Mouse (Mus musculus): ENCODE measurements around the gene Asxl1. TPM values are rescaled to one million over a fixed set of nuclear protein-coding genes. Genes with fewer than 3 reads are reported as not detected.
A peak's percentile ranks its signal among the peaks of the same experiment; 100 is the strongest.

Asxl1 gene
- polyA plus RNA-seq, 1 experiment from 2014 or later, result 12.2 TPM

DNA sequence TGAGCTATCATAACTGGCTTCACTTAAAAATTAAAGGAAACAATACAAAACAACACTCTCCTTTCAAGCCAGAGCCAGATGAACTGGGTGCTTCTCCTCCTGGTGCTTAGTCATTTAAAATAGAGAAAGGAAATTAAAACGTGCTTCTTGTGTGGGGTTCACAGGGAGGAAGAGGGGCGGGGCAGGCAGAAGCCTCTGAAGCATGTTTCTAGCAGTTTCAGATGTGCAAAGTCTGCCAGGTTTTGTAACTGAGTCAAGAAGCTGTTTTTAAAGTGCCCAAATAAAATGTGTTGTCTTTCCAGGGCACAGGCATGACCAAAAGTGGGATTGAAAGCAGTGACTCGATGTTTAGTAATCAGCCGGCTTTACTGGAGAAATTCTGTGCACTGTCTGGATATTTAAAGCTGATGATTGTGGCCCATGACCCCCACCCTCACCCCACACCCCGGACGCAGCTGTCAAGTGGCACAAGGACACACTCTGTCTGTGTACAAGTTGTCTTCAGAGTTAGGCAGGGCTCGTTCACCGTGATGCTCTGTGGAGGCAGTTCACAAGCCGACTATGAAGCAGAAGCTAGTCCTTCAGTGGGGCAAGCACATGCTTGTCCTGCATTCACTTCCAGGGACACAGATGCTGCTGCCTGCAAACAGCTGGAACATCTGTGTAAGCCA lies 19.8 kb upstream of the Asxl1 start:
- ATAC-seq (replicated peaks; ENCODE audit: low FRiP score), result no peak
- no peak overlapping the region for H3K4me2 ChIP-seq
- 70% methylated on average over 9 of the region's 9 CpGs for WGBS
- H3K27ac ChIP-seq, result no peak overlapping the region
- H3K4me1 ChIP-seq, result no peaks in the 10 kb centered on the region
- H3K27me3 ChIP-seq, result no peaks in the 10 kb centered on the region
- no peak overlapping the region for H3K9ac ChIP-seq
- H3K9me3 ChIP-seq (replicated peaks), result no peaks in the 10 kb centered on the region
- peaks cover 90% of the 10 kb centered on the region for H3K36me3 ChIP-seq
- no peak overlapping the region for H3K4me3 ChIP-seq (replicated peaks)

DNA sequence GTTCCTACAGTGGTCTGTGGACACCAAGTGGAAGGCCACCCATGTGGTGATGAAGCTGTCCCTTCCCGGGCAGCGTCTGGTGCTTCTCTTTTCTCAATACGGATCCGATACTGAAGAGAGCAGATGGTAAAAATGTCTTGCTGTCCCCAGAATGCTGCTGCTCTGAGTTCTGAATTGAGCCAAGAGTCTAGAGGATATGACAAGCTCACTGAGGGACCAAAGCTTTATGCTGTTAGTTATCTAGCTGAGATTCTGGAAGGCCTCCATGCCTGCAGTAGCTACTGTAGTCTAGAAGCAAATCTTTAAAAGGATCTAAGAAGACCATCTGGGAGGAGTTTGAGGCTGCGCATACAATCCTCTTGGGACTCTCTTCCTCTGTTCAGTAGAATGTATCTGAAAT lies 13.4 kb upstream of the Asxl1 start:
- Histone ChIP-seq H3K4me2 (no peak overlapping the region), H3K9ac (no peak overlapping the region), H3K27me3 (no peaks in the 10 kb centered on the region), H3K36me3 (peaks cover 53% of the 10 kb centered on the region), H3K27ac (no peak overlapping the region), H3K4me1 (peaks cover 3% of the 10 kb centered on the region; the same call in 1 of the 2 replicates), H3K4me3 (replicated peaks) (no peak overlapping the region), H3K9me3 (replicated peaks) (no peaks in the 10 kb centered on the region)
- no peak for ATAC-seq (replicated peaks; ENCODE audit: low FRiP score)
- 96% methylated on average over 5 of the region's 5 CpGs for WGBS

DNA sequence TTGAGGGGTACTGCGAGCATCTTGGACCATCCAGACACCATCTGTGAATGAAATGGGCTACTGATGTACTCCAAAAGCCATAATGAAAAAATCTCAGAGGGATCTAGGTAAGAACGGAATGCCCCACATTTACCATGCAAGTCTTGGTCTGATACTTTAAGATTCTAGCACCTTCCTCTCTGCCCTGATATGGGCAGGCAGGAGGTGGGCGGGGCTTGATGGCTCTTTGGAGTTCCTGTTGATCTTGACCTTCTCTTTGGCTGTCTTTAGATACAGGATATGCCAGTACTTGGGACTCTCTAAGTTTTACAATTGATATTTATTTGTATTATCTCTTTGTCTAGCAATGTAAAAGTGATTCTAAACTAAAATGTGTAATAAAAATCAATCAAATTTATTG lies 12.6 kb upstream of the Asxl1 start:
- Histone ChIP-seq H3K4me1 (peaks cover 10% of the 10 kb centered on the region; the same call in 1 of the 2 replicates), H3K9me3 (replicated peaks) (no peaks in the 10 kb centered on the region), H3K36me3 (peaks cover 46% of the 10 kb centered on the region), H3K9ac (no peak overlapping the region), H3K27ac (no peak overlapping the region), H3K27me3 (no peaks in the 10 kb centered on the region), H3K4me2 (no peak overlapping the region), H3K4me3 (replicated peaks) (no peak overlapping the region)
- WGBS, result 95% methylated on average over 3 of the region's 3 CpGs
- no peak for ATAC-seq (replicated peaks; ENCODE audit: low FRiP score)

DNA sequence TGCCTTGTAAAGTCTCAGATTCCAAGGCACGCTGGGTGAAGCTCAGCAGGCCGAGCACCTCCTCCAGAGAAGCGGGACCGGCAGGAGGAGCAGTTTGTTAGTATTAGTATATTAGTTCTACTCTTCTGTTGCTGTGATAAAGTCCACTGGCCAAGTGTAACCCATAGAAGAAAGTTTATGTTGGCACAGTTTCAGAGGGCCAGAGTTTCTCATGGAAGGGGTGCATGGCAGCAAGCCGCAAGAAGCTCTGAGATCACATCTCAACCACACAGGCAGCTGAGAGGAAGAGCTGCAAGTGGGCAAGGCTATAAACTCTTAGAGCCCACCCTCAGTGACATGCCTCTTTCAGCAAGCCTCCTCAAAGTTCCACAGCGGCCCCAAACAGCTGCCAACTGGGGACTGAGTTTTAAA lies 11.8 kb upstream of the Asxl1 start:
- Histone ChIP-seq H3K4me1 (peaks cover 12% of the 10 kb centered on the region; the same call in 1 of the 2 replicates), H3K4me2 (no peak overlapping the region), H3K4me3 (replicated peaks) (no peak overlapping the region), H3K27me3 (no peaks in the 10 kb centered on the region), H3K27ac (no peak overlapping the region), H3K36me3 (peaks cover 39% of the 10 kb centered on the region), H3K9me3 (replicated peaks) (no peaks in the 10 kb centered on the region), H3K9ac (no peak overlapping the region)
- 53% methylated on average over 6 of the region's 6 CpGs for WGBS
- ATAC-seq (replicated peaks; ENCODE audit: low FRiP score), result no peak; the same call in 1 of the 2 replicates

DNA sequence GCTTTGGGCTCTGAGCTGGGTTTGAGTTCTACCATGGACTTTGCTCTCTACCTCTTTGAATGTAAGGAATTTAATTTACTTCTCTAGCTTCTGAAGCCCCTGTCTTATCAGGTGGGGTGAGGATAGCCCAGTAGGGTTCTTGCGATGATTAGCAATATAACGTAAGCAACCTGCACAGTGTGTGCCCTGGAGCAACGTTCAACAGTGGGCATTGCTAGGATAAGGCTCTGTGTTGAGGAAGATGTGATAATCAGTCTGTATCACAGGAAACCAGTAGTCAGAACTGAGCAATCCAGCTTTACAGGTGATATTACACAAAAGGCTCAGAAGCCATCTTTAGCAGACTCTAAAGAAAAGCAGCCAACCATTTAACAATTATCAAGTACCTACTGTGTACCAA lies 11.3 kb upstream of the Asxl1 start:
- Histone ChIP-seq H3K36me3 (peaks cover 37% of the 10 kb centered on the region), H3K9ac (no peak overlapping the region), H3K27ac (no peak overlapping the region), H3K4me2 (no peak overlapping the region), H3K4me1 (peaks cover 12% of the 10 kb centered on the region; the same call in 1 of the 2 replicates), H3K27me3 (no peaks in the 10 kb centered on the region), H3K9me3 (replicated peaks) (no peaks in the 10 kb centered on the region), H3K4me3 (replicated peaks) (no peak overlapping the region)
- no peak for ATAC-seq (replicated peaks; ENCODE audit: low FRiP score)
- 85% methylated on average over 3 of the region's 3 CpGs for WGBS

DNA sequence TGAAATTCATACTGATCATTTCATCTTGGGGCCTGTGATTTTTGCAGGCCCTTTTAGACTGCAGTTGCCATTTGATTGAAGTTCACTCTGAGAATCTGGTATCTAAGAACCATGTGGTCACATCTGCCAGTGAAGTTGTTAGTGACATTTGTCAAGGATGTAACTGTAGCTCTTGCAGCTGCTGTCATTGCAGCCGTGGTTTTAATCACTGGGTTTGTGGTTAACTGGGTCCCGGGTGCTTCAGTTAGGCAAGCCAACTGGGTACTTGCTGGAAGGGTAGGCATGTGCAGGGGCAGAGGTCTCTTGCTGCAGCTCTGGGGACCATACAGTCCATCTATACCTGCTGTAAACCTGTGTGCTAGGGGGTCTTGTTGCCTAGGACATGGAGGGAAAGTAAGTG lies 9.5 kb upstream of the Asxl1 start:
- Histone ChIP-seq H3K4me2 (no peak overlapping the region), H3K27ac (no peak overlapping the region), H3K4me3 (replicated peaks) (no peak overlapping the region), H3K9ac (no peak overlapping the region), H3K36me3 (peaks cover 21% of the 10 kb centered on the region), H3K27me3 (no peaks in the 10 kb centered on the region), H3K9me3 (replicated peaks) (no peaks in the 10 kb centered on the region), H3K4me1 (peaks cover 12% of the 10 kb centered on the region; the same call in 1 of the 2 replicates)
- 43% methylated on average over 2 of the region's 2 CpGs for WGBS
- no peak for ATAC-seq (replicated peaks; ENCODE audit: low FRiP score)

DNA sequence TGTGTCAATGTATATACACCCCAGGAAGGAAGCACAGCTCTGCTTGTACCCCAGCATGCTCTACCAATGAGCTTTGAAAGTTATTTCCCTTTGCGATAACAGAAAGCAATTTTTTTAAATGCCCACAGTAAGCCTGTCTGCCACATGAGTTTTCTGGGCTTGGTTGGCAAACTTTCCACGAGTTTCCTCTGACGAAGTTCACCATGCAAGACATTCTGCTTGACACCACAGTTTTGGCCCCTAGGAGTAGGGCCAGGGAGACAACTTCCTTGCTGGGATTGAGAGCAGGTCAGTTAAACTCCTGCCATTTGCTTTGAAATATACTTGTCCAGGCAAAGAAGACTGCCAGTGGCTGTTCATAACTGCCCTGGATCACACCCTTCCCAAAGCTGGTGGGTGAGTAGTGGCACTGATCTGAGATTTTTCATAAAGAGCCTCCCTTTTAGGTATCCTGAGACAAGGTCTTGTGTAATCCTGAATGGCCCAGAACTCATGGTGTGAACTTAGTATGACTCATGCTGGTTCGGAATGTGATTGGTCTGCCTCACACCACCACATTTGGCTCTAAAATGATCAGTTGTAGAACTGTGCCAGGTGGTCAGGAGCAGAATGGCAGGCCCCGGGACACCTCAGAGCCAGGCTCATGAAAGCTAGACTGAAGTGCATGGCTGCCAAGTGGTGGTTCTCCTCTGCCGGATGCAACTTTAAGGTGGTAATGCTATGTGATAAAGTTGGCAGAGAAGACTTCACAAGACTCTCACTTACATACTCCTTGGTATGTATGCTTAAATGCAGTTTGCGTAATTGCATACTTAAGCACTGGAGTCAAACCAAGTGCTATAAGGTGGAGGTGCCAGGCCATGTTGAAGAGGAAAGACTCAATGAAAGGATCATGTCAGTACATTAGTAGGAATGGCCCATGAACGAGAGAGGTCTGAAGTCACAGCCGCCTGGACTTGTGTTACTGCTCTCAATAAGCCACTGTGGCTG lies 7.0 kb upstream of the Asxl1 start:
- WGBS, result 81% methylated on average over 9 of the region's 9 CpGs
- no peaks in the 10 kb centered on the region for H3K9me3 ChIP-seq (replicated peaks)
- no peak overlapping the region for H3K4me2 ChIP-seq
- H3K4me3 ChIP-seq (replicated peaks), result no peak overlapping the region
- H3K9ac ChIP-seq, result no peak overlapping the region
- H3K36me3 ChIP-seq, result peaks cover 13% of the 10 kb centered on the region
- no peak for ATAC-seq (replicated peaks; ENCODE audit: low FRiP score)
- no peaks in the 10 kb centered on the region for H3K27me3 ChIP-seq
- no peak overlapping the region for H3K27ac ChIP-seq
- H3K4me1 ChIP-seq, result peaks cover 12% of the 10 kb centered on the region; the same call in 1 of the 2 replicates

DNA sequence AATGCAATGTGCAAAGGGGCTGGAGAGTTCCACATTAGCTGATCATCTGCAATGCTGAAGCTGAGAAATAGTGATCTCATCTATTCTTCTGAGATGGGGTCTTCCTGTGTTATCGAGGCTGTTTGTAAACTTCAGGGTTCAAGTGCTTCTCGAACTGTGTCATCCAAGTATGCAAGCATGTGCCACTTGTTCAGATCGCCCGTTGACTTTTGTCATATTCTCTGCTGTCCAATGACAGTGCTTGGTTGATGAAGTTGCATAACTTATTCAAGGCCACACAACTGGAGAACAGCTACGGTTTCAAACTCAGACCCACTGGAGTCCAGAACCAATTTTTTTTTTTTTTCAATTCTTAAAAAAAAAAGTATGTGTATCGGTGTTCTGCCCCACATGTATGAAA lies 3.5 kb upstream of the Asxl1 start:
- no peak overlapping the region for H3K27ac ChIP-seq
- WGBS, result 92% methylated on average over 6 of the region's 6 CpGs
- H3K9me3 ChIP-seq (replicated peaks), result no peaks in the 10 kb centered on the region
- no peak overlapping the region for H3K4me2 ChIP-seq
- H3K4me3 ChIP-seq (replicated peaks), result no peak overlapping the region
- no peak overlapping the region for H3K9ac ChIP-seq
- H3K36me3 ChIP-seq, result peaks cover 13% of the 10 kb centered on the region
- no peaks in the 10 kb centered on the region for H3K27me3 ChIP-seq
- peaks cover 18% of the 10 kb centered on the region for H3K4me1 ChIP-seq
- no peak for ATAC-seq (replicated peaks; ENCODE audit: low FRiP score)

DNA sequence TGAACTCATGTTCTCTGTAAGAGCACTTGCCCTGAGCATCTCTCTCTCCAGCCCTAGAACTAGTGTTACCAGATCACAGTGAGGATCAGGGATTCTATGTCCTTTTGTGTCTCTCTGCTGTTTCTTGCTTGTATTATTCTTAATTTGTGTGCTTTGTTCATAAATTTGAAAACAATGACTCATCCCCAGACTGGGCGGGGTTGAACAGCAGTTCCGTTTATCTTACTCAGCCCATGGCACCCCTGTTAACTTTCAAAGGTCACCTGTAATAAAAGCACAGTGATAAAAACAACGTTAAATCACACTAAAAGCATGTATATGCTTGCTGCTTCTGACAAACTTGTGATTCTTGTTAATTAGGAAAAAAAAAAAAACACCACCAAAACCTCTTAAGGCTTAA lies 3.0 kb upstream of the Asxl1 start:
- no peak overlapping the region for H3K4me3 ChIP-seq (replicated peaks)
- 64% methylated on average over 3 of the region's 3 CpGs for WGBS

DNA sequence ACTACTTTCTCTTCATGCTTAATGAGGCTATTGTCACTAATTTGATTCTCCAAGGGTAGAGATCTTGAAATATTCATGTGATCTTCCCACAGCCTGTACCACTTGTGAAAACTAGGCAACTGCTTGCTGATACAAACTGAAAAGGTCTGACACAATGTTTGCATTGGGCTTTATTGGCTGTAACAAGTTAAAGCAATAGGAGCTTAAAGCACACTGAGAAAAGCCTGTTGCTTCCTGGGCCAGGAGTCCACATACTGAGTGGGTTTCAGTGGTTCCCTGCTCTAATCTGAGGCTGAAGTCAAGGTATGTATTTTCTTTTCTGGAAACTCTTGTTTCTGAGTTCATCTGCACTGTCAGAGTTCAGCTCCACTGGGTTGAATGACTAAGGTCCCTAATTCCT lies 2.4 kb upstream of the Asxl1 start:
- Histone ChIP-seq H3K4me2 (no peak overlapping the region), H3K36me3 (peaks cover 13% of the 10 kb centered on the region), H3K4me1 (peaks cover 13% of the 10 kb centered on the region), H3K27me3 (no peaks in the 10 kb centered on the region), H3K27ac (no peak overlapping the region), H3K4me3 (replicated peaks) (no peak overlapping the region), H3K9ac (no peak overlapping the region), H3K9me3 (replicated peaks) (no peaks in the 10 kb centered on the region)
- no peak for ATAC-seq (replicated peaks; ENCODE audit: low FRiP score)

More for the DNA sequence above, 3.0 kb upstream of the Asxl1 start:
- H3K9ac ChIP-seq, result no peak overlapping the region
- H3K27ac ChIP-seq, result no peak overlapping the region
- no peaks in the 10 kb centered on the region for H3K9me3 ChIP-seq (replicated peaks)
- H3K27me3 ChIP-seq, result no peaks in the 10 kb centered on the region
- ATAC-seq (replicated peaks; ENCODE audit: low FRiP score), result no peak
- H3K4me2 ChIP-seq, result no peak overlapping the region
- H3K36me3 ChIP-seq, result peaks cover 13% of the 10 kb centered on the region
- H3K4me1 ChIP-seq, result peaks cover 14% of the 10 kb centered on the region

DNA sequence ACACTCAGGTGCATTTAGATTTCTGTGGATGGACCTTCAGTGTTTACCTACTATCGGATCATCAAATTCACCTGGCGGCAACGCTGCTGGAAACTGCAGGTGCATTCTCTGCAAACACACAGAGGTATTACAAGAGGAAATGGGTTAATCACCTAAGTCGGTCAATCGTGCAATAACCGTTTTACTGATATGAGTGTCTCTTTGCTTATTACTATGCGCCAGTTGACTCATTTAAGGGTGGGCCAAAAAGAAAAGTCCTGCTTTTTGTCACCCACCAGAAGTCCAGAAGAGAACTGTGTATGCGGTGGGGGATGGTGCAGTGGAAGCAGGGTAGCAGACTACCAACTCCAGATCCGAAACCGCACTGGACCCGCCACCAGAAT lies 567 bp upstream of the Asxl1 start:
- peak overlapping the region; percentile 65 for H3K4me2 ChIP-seq
- peak overlapping the region; percentile 73 for H3K4me3 ChIP-seq (replicated peaks)
- peaks cover 13% of the 10 kb centered on the region for H3K36me3 ChIP-seq
- no peaks in the 10 kb centered on the region for H3K27me3 ChIP-seq
- WGBS, result 6% methylated on average over 11 of the region's 11 CpGs
- no peaks in the 10 kb centered on the region for H3K9me3 ChIP-seq (replicated peaks)
- H3K27ac ChIP-seq, result peak overlapping the region; percentile 99
- no peak for ATAC-seq (replicated peaks; ENCODE audit: low FRiP score)
- H3K4me1 ChIP-seq, result peaks cover 26% of the 10 kb centered on the region
- peak overlapping the region; percentile 61 for H3K9ac ChIP-seq

Data from kidney, embryonic 15.5 days (tissue).